Mouse (Mus musculus) neural tube, embryonic 12.5 days (tissue): ENCODE results near the gene 1700001C19Rik. TPM values are rescaled to one million over a fixed set of nuclear protein-coding genes. Genes with fewer than 3 reads are reported as not detected.
A peak's percentile ranks its signal among the peaks of the same experiment; 100 is the strongest.

Experiments used
- ATAC-seq: fragments of 200-750 bp; cut with Nextera tagmentation; 2 replicates; pipeline ENCODE4 v1.8.0; 2017; ENCODE audit warnings: low read depth, mild to moderate bottlenecking, moderate TSS enrichment, moderate library complexity; ENCODE audit not compliant: low FRiP score
- H3K27ac ChIP-seq: fragments of 300-500 bp; sonication (generic); 2 replicates; pipeline ENCODE4 v1.5.1; 2016
- H3K27me3 ChIP-seq: fragments of 300-500 bp; sonication (generic); replicated peaks from 2 replicates; pipeline ENCODE4 v1.6.1; 2016; ENCODE audit warnings: mild to moderate bottlenecking
- H3K36me3 ChIP-seq: fragments of 300-500 bp; sonication (generic); 2 replicates; pipeline ENCODE4 v1.6.1; 2016; ENCODE audit warnings: mild to moderate bottlenecking
- H3K4me1 ChIP-seq: fragments of 300-500 bp; sonication (generic); 2 replicates; pipeline ENCODE4 v1.6.1; 2016
- H3K4me2 ChIP-seq: fragments of 300-500 bp; sonication (generic); replicated peaks from 2 replicates; pipeline ENCODE4 v1.6.1; 2016; ENCODE audit warnings: mild to moderate bottlenecking
- H3K4me3 ChIP-seq: fragments of 300-500 bp; sonication (generic); 2 replicates; pipeline ENCODE4 v1.5.1; 2016
- H3K9ac ChIP-seq: fragments of 300-500 bp; sonication (generic); 2 replicates; pipeline ENCODE4 v1.6.1; 2016; ENCODE audit warnings: mild to moderate bottlenecking
- H3K9me3 ChIP-seq: fragments of 300-500 bp; sonication (generic); 2 replicates; pipeline ENCODE4 v1.6.1; 2016; ENCODE audit warnings: mild to moderate bottlenecking
- WGBS: fragments of 180-500 bp; shearing (Covaris S2); methylation state at CpG from one replicate; pipeline ENCODE4 v1.1.7; 2016; 5-methylcytosine and 5-hydroxymethylcytosine counted together
- polyA plus RNA-seq: library from polyadenylated mRNA; unstranded; fragments of >200 nt; fragmentation: Nextera tagmentation; extraction: Ambion mirVana; gene quantifications from 2 replicates; pipeline ENCODE4 v1.2.1, GENCODE M21; 2016

The 1700001C19Rik gene
- polyA plus RNA-seq, 1 experiment from 2014 or later = 0.68 TPM

- no peak for ATAC-seq
- H3K9me3 ChIP-seq = no peaks in the 10 kb centered on the region
- H3K4me3 ChIP-seq = no peak overlapping the region
- no peak overlapping the region; the same call in 1 of the 2 replicates for H3K27ac ChIP-seq
- H3K36me3 ChIP-seq = no peaks in the 10 kb centered on the region
- H3K9ac ChIP-seq = no peak overlapping the region
- no peaks in the 10 kb centered on the region; the same call in 1 of the 2 replicates for H3K4me1 ChIP-seq
- H3K27me3 ChIP-seq = peaks cover 7% of the 10 kb centered on the region
- 72% methylated on average over 6 of the region's 6 CpGs for WGBS
- H3K4me2 ChIP-seq = no peak overlapping the region
Measured at GRCm38 (mm10) chr17:47444113-47444512, 6.9 kb upstream of the 1700001C19Rik start.

DNA sequence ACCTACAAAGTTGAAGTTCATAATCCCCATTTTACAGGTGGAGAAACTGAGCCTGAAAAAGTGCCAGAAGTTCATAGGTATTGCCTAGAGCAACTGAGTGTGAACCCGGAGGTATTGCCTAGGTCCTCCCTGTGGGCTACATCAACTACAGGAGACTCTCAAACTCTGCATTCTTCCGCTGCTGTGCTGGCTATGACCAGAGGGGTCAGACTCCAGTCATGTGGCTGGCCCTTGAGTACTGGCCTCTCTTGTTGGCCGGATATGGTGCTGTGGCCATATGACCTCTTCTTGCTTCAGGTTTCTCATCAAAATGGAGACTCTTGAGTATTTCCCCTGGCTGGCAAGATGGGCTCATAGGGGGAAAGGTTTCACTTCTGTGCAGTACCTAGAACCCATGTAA, 5.1 kb upstream of the 1700001C19Rik start:
- ATAC-seq = no peak
- Histone ChIP-seq H3K9me3 (no peaks in the 10 kb centered on the region), H3K27me3 (peaks cover 26% of the 10 kb centered on the region), H3K27ac (no peak overlapping the region), H3K4me2 (no peak overlapping the region), H3K4me1 (no peaks in the 10 kb centered on the region; the same call in 1 of the 2 replicates), H3K36me3 (no peaks in the 10 kb centered on the region), H3K9ac (no peak overlapping the region), H3K4me3 (no peak overlapping the region)
- WGBS = 84% methylated on average over 3 of the region's 3 CpGs

- Histone ChIP-seq H3K4me1 (peaks cover 2% of the 10 kb centered on the region), H3K27me3 (peaks cover 34% of the 10 kb centered on the region), H3K9ac (no peak overlapping the region), H3K27ac (no peak overlapping the region), H3K9me3 (no peaks in the 10 kb centered on the region), H3K4me3 (no peak overlapping the region), H3K36me3 (no peaks in the 10 kb centered on the region), H3K4me2 (no peak overlapping the region)
- no peak for ATAC-seq
- WGBS = 74% methylated on average over 19 of the region's 19 CpGs
Measured at GRCm38 (mm10) chr17:47441296-47442051, 4.3 kb upstream of the 1700001C19Rik start.

GRCm38 (mm10) chr17:47440359-47440890, 3.2 kb upstream of the 1700001C19Rik start:
- Histone ChIP-seq H3K4me1 (peaks cover 5% of the 10 kb centered on the region), H3K27me3 (peaks cover 40% of the 10 kb centered on the region), H3K9ac (no peak overlapping the region), H3K9me3 (no peaks in the 10 kb centered on the region), H3K4me2 (peak overlapping the region; percentile 18; the same call in 1 of the 2 replicates), H3K4me3 (no peak overlapping the region), H3K36me3 (no peaks in the 10 kb centered on the region), H3K27ac (no peak overlapping the region)
- ATAC-seq = no peak
- WGBS = 5% methylated on average over 9 of the region's 9 CpGs

GRCm38 (mm10) chr17:47439396-47440028, 2.3 kb upstream of the 1700001C19Rik start:
- H3K9me3 ChIP-seq = no peaks in the 10 kb centered on the region
- H3K36me3 ChIP-seq = no peaks in the 10 kb centered on the region
- no peak overlapping the region for H3K27ac ChIP-seq
- no peak for ATAC-seq
- no peak overlapping the region for H3K9ac ChIP-seq
- no peak overlapping the region for H3K4me2 ChIP-seq
- WGBS = 34% methylated on average over 9 of the region's 9 CpGs
- H3K4me3 ChIP-seq = no peak overlapping the region
- peaks cover 40% of the 10 kb centered on the region for H3K27me3 ChIP-seq
- peaks cover 5% of the 10 kb centered on the region for H3K4me1 ChIP-seq

DNA sequence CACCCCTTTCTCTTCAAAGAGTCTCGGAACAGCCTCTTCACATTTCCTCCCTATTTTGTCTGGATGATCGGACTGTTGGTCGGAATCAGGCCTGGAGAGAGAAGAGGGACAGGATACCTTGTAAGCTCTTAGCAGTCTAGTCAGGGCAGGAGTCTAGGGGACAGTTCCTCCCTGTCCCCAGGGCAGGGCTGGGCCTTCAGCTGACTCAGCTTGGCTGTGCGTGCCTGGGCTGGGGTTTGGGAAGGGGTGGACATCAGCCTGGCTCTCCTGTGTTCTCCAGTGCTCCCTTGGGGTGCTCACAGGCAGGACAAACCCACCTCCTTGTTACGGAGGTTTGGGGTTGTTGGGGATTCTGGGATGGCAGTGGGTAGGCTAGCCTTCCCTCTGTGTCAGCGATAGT, 1.4 kb upstream of the 1700001C19Rik start:
- no peak overlapping the region for H3K9ac ChIP-seq
- ATAC-seq = no peak

GRCm38 (mm10) chr17:47436156-47436906, 845 bp downstream of the 1700001C19Rik start, which contains the start of gene AI661453:
AI661453 (plus strand) TSS chr17:47436615.
- H3K4me1 ChIP-seq = peaks cover 5% of the 10 kb centered on the region
- WGBS = 2% methylated on average over 45 of the region's 45 CpGs
- H3K4me3 ChIP-seq = peak within 1 kb of the TSS; percentile 32
- no peak within 1 kb of the TSS for H3K27ac ChIP-seq
- H3K9ac ChIP-seq = 0 out of 2 replicates have a peak within 1 kb of the TSS, but pooled peaks have one; percentile 42
- no peak for ATAC-seq
- H3K4me2 ChIP-seq = peak within 1 kb of the TSS; percentile 62
- no peaks in the 10 kb centered on the region for H3K9me3 ChIP-seq
- no peaks in the 10 kb centered on the region for H3K36me3 ChIP-seq
- peaks cover 40% of the 10 kb centered on the region for H3K27me3 ChIP-seq

More for the DNA sequence above, 1.4 kb upstream of the 1700001C19Rik start:
- Histone ChIP-seq H3K4me2 (no peak overlapping the region), H3K4me1 (peaks cover 5% of the 10 kb centered on the region), H3K4me3 (no peak overlapping the region), H3K27ac (no peak overlapping the region), H3K36me3 (no peaks in the 10 kb centered on the region), H3K9me3 (no peaks in the 10 kb centered on the region), H3K27me3 (peaks cover 40% of the 10 kb centered on the region)
- 69% methylated on average over 6 of the region's 6 CpGs for WGBS

DNA sequence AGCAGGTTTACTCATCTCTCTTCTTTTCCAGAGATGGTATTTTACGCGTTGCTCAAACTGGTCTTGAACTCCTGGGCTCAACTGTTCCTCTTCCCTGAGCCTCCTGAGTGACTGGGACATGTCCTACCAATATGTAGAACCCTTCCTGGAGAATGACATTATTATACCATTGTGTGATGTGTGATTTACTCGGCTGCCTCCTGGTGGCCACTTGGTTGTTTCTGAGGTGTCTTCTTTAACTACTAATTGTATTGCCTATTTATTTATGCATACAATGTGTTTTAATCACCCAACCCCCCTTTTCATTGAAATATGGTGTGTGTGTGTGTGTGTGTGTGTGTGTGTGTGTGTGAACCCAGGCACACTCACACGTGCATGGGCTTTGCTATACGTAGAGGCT, 6.4 kb downstream of the 1700001C19Rik start:
- H3K27me3 ChIP-seq = no peaks in the 10 kb centered on the region; the same call in 1 of the 2 replicates
- H3K4me3 ChIP-seq = no peak overlapping the region
- ATAC-seq = no peak
- H3K36me3 ChIP-seq = no peaks in the 10 kb centered on the region
- H3K9ac ChIP-seq = no peak overlapping the region
- H3K9me3 ChIP-seq = no peaks in the 10 kb centered on the region
- no peak overlapping the region for H3K4me2 ChIP-seq
- no peak overlapping the region for H3K27ac ChIP-seq
- H3K4me1 ChIP-seq = no peaks in the 10 kb centered on the region
- 68% methylated on average over 5 of the region's 5 CpGs for WGBS

GRCm38 (mm10) chr17:47428831-47429304, 8.3 kb downstream of the 1700001C19Rik start:
- Histone ChIP-seq H3K27me3 (no peaks in the 10 kb centered on the region), H3K27ac (no peak overlapping the region)

GRCm38 (mm10) chr17:47427316-47427715, 9.9 kb downstream of the 1700001C19Rik start:
- 75% methylated on average over 6 of the region's 6 CpGs for WGBS
- no peaks in the 10 kb centered on the region for H3K9me3 ChIP-seq
- no peak overlapping the region for H3K27ac ChIP-seq
- ATAC-seq = no peak
- no peak overlapping the region for H3K9ac ChIP-seq
- H3K4me3 ChIP-seq = no peak overlapping the region
- H3K4me2 ChIP-seq = no peak overlapping the region
- no peaks in the 10 kb centered on the region for H3K4me1 ChIP-seq
- no peaks in the 10 kb centered on the region for H3K36me3 ChIP-seq
- H3K27me3 ChIP-seq = no peaks in the 10 kb centered on the region

More at GRCm38 (mm10) chr17:47428831-47429304, 8.3 kb downstream of the 1700001C19Rik start:
- H3K9me3 ChIP-seq = no peaks in the 10 kb centered on the region
- H3K36me3 ChIP-seq = no peaks in the 10 kb centered on the region
- H3K4me1 ChIP-seq = no peaks in the 10 kb centered on the region
- no peak overlapping the region for H3K9ac ChIP-seq
- WGBS = 4% methylated on average over 8 of the region's 8 CpGs
- peak overlapping the region; percentile 18; the same call in 1 of the 2 replicates for H3K4me2 ChIP-seq
- ATAC-seq = peak; percentile 48; the same call in 1 of the 2 replicates
- H3K4me3 ChIP-seq = no peak overlapping the region

DNA sequence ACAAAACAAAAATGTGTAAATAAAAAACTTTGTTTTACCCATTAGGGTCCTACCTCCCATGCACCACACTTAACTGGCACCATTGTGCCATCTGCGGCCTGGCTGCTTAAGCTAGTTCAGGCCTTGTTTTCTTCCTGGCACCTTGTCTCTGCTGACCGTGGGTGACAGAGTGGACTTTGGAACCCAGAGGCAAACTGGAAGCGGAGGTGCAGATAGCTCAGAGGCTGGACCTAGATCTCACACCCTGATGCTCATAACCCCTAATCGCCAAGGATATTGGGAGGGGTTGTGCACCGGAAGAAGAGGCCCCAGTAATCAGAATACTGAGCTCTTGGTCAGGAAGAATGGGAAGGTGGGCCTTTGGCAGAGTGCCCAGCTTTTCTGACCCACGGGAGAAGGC, 13.0 kb downstream of the 1700001C19Rik start:
- no peaks in the 10 kb centered on the region for H3K27me3 ChIP-seq
- no peaks in the 10 kb centered on the region for H3K4me1 ChIP-seq
- WGBS = 82% methylated on average over 6 of the region's 6 CpGs
- H3K36me3 ChIP-seq = no peaks in the 10 kb centered on the region
- no peak overlapping the region for H3K4me2 ChIP-seq
- no peak overlapping the region for H3K27ac ChIP-seq
- no peaks in the 10 kb centered on the region for H3K9me3 ChIP-seq
- no peak for ATAC-seq
- H3K9ac ChIP-seq = no peak overlapping the region
- H3K4me3 ChIP-seq = no peak overlapping the region
